Mouse (Mus musculus) ES-E14 (cell line): ENCODE results near the gene Clec2i. TPM values are rescaled to one million over a fixed set of nuclear protein-coding genes. Genes with fewer than 3 reads are reported as not detected.
"Not testable (repeated sequence)": the region's sequence is repeated elsewhere in the genome, so short reads cannot be mapped to it uniquely, and the experiment has no call there.

ENCODE experiments used
- DNase-seq: peaks from one replicate; pipeline ENCODE4 v3.0.0-alpha.2; 2013; ENCODE audit warnings: low read depth, low spot score
- H3K27ac ChIP-seq: 2 replicates; pipeline ENCODE4 v1.5.1; 2012; ENCODE audit warnings: low read depth, mild to moderate bottlenecking, low read length, moderate library complexity, mixed read lengths; ENCODE audit not compliant: poor library complexity, insufficient read depth, severe bottlenecking
- H3K36me3 ChIP-seq: 2 replicates; pipeline ENCODE4 v1.6.1; 2012; ENCODE audit warnings: mild to moderate bottlenecking, low read length, moderate library complexity, mixed read lengths; ENCODE audit not compliant: control insufficient read depth, poor library complexity, insufficient read depth, severe bottlenecking
- H3K4me1 ChIP-seq, 2 experiments: fragments of 150-350 bp in 1 of 2; sonication (generic) in 1 of 2; 2 replicates each; pipeline ENCODE4 v1.6.1; 2012; ENCODE audit warnings: low read length in 2 of 2, mild to moderate bottlenecking in 1 of 2, mixed read lengths in 1 of 2; ENCODE audit not compliant: control insufficient read depth in 2 of 2, insufficient read depth in 2 of 2, poor library complexity in 1 of 2
- H3K4me3 ChIP-seq, 2 experiments: fragments of 150-350 bp in 1 of 2; sonication (generic) in 1 of 2; 2 replicates each; pipeline ENCODE4 v1.5.1; 2012; ENCODE audit warnings: low read length in 2 of 2, low read depth in 1 of 2, mild to moderate bottlenecking in 1 of 2, mixed read lengths in 1 of 2; ENCODE audit not compliant: insufficient read depth in 1 of 2, poor library complexity in 1 of 2, severe bottlenecking in 1 of 2
- H3K9ac ChIP-seq: 2 replicates; pipeline ENCODE4 v1.6.1; 2012; ENCODE audit warnings: low read depth, mild to moderate bottlenecking, low read length, mixed read lengths; ENCODE audit not compliant: poor library complexity, insufficient read depth, severe bottlenecking
- H3K9me3 ChIP-seq: fragments of 150-350 bp; sonication (generic); 2 replicates; pipeline ENCODE4 v1.6.1; 2012; ENCODE audit warnings: low read depth, mild to moderate bottlenecking, low read length; ENCODE audit not compliant: control insufficient read depth, insufficient read depth
- CHD2 ChIP-seq: IDR thresholded peaks from 2 replicates; pipeline ENCODE4 v1.6.1; 2014; ENCODE audit warnings: mild to moderate bottlenecking, low read depth, low read length, inconsistent platforms
- HCFC1 ChIP-seq: IDR thresholded peaks from 2 replicates; pipeline ENCODE4 v1.6.1; 2012; ENCODE audit warnings: low read length, inconsistent platforms, borderline replicate concordance; ENCODE audit not compliant: insufficient read depth
- MAFK ChIP-seq: IDR thresholded peaks from 2 replicates; pipeline ENCODE4 v1.6.1; 2014; ENCODE audit warnings: mild to moderate bottlenecking, low read depth, low read length, inconsistent platforms; ENCODE audit not compliant: insufficient read depth
- ZC3H11A ChIP-seq: IDR thresholded peaks from 2 replicates; pipeline ENCODE4 v1.6.1; 2012; ENCODE audit warnings: low read depth, mild to moderate bottlenecking, inconsistent platforms, low read length, borderline replicate concordance
- ZNF384 ChIP-seq: IDR thresholded peaks from 2 replicates; pipeline ENCODE4 v1.6.1; 2012; ENCODE audit warnings: low read depth, low read length, inconsistent platforms
- in situ Hi-C, 2 experiments: fragments of 600-800 bp; cut with MboI; formaldehyde crosslinking; loops; one replicate each; pipeline ENCODE4 v1.15.1; 2025; ENCODE audit warnings: low sequenced_read_pairs in 2 of 2, inconsistent platforms in 1 of 2; ENCODE audit not compliant: unreplicated experiment in 2 of 2
- total RNA-seq: library from RNA; depleted of rRNA; stranded (reverse); fragments of 300-350 nt; gene quantifications from 2 replicates; pipeline ENCODE4 v1.2.3, GENCODE M21; 2012

The Clec2i gene
- total RNA-seq, 1 experiment, result 0.18 TPM

DNA sequence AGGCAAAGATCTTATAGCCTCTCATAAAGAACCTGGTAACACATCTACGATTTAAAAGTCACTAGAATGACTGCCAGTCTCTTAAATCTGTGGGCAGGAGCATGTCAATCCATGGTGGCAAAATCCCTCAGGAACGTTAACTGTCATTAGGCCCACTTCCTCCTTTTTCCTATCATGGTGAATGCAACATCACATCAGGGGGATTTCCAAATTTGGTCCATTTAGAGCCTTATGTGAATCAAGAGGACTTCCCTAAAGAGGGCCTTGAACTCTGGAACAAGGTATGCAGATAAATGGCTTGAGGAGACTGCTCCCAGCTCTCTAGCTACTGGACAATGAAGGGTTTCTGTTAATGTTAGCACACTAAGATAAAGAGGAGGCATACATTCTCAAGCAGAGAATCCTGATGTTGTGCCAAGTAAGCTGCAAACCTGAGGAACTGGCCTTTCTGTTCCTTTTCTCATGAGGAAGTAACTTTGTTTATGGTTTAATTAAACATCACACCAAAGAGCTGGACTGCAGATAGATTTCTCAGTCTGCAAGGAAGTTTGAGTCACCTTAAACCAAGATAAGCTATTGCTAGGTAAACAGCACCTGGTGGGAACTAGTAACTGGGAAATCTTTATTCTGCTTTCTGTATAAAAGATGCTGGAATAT is 26.3 kb downstream of the Clec2i start:
- in situ Hi-C loops, result no loop called here
- TF ChIP-seq MAFK (no peak), ZC3H11A (no peak), ZNF384 (no peak), HCFC1 (no peak), CHD2 (no peak)
- Histone ChIP-seq H3K4me3 (no peak overlapping the region), H3K4me1 (no peaks in the 10 kb centered on the region), H3K9me3 (no peaks in the 10 kb centered on the region), H3K36me3 (no peaks in the 10 kb centered on the region), H3K9ac (no peak overlapping the region), H3K27ac (no peak overlapping the region)
- DNase-seq, result no peak

DNA sequence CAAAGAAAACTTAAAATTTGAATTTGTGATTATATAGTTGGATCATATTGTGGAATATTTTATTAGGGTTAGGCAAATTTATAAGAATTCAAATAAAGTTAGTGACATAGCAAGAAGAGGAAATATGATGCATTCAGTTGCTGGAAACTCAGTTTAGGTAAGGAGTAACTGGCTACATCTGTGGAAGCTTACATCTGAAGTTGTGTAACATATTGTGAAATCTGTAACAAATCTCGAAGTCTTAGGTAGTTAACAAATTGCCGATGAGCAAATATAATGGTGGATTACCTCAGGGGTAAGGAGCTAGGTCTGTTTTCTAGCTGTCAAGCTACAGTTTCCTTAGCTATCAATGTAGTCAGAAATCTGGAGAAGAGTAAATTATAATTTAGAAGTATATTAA is 29.9 kb downstream of the Clec2i start:
- DNase-seq, result no peak
- Histone ChIP-seq H3K9ac (no peak overlapping the region), H3K27ac (no peak overlapping the region), H3K4me1 (no peaks in the 10 kb centered on the region), H3K4me3 (no peak overlapping the region), H3K36me3 (no peaks in the 10 kb centered on the region), H3K9me3 (peaks cover 10% of the 10 kb centered on the region)
- TF ChIP-seq ZNF384, result no peak
- in situ Hi-C loops, result no loop called here

DNA sequence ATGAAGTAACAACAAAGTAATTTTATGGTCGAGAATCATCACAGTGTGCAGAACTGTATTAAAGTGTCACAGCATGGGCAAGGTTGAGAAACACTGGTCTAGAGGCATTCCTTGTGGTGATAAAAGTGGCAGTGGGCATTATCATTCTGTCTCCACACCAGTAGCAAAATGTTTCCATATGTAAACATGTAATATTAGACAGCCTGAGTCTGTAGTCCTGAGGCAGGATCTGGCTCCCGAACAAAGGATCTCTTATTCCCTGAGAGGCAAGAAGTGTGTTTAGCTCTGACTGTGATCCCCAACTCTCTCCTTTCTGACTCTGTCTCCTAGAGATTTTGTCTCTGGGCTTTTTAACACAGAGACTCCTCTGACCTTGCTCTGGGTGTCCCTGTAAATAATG is 45.7 kb downstream of the Clec2i start:
- Histone ChIP-seq H3K27ac (no peak overlapping the region), H3K4me3 (no peak overlapping the region), H3K9me3 (peaks cover 3% of the 10 kb centered on the region; the same call in 1 of the 2 replicates), H3K4me1 (no peaks in the 10 kb centered on the region), H3K9ac (no peak overlapping the region), H3K36me3 (no peaks in the 10 kb centered on the region)
- TF ChIP-seq ZNF384 (no peak), HCFC1 (no peak)
- DNase-seq, result no peak
- in situ Hi-C loops, result no loop called here

DNA sequence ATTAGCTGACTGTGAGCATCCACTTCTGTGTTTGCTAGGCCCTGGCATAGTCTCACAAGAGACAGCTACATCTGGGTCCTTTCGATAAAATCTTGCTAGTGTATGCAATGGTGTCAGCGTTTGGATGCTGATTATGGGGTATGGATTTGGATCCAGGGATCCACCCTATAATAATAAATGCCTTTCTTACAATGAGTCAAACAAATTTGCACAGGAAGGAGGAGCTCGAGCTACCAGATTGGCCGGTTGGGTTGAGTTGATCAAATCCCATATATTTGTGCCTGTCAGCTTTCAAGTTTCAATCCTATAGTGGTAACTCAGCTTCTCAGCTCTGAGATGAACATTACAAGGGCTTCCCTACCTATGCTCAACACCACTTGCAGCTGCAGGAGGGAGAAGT is 46.7 kb downstream of the Clec2i start, which contains the start of gene Clec2g:
Gene Clec2g (plus strand): TSS at position 301 of the 400 bp plus-strand sequence.
- H3K4me3 ChIP-seq, H3K9me3 ChIP-seq, DNase-seq, H3K4me1 ChIP-seq, H3K27ac ChIP-seq, H3K36me3 ChIP-seq, in situ Hi-C loops, H3K9ac ChIP-seq: not testable (repeated sequence)

DNA sequence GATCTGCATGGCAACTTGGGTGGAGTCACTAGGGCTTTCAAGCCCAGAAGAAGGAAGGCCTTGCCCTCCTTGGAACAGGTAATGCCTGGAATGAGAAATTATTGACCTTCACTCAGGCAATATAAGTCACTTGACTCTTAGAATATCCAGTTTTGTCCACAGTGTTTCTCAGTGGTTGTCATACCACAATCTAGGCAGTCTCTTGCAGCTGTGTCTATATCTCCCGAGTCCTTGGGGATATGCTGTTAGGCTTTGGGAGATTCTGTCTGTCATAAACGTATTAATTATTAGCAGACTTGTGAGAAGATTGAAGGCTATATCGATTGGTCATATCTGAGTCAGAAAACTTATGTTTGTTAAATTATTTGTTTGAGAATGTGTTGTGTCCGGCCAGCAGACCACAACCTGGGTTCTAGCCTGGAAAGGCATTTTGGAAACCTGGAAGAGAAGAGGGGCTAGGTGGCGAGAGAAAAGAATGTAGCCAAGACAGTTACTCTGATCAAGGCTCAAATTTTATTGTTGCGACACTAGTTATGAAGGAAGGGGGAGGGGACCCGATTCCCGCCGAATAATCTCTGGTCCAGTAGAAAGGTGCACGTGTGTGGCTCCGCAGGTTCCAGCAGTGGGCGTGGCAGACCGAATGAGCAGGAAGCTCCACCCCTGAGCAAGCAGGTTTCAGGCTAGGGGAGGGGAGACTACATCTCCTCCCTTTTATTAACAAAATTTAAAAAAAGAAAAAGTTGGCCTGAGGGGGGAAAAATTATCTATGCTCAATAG is 48.7 kb downstream of the Clec2i start:
- in situ Hi-C loops, result not testable (repeated sequence)

More for the DNA sequence above, 48.7 kb downstream of the Clec2i start:
- not testable (repeated sequence) for H3K4me1 ChIP-seq, H3K9me3 ChIP-seq, H3K27ac ChIP-seq, H3K9ac ChIP-seq, DNase-seq, H3K36me3 ChIP-seq, H3K4me3 ChIP-seq
